Comparison of ENCODE assay signal across 25 mouse cellular contexts in genomic region chr1:192986481-192986880, GRCm38 (mm10). TPM values are rescaled to one million over a fixed set of nuclear protein-coding genes. Genes with fewer than 3 reads are reported as not detected.
DNase-seq lines count a peak whose midpoint lies in the region; ATAC-seq and TF ChIP-seq lines count a peak whose summit lies in the region.
"Had no signal": no experiment of that assay in that cellular context is flagged by ENCODE, and none has a peak within 500 bp of the region (broad histone marks: within the 10 kb centered on the region; RNA-seq: fewer than 3 reads in every experiment).

No protein-coding gene starts in this region.

- H3K36me3 ChIP-seq in liver, postnatal 0 days (replicated peaks; ENCODE audit: insufficient read depth, low read length), result no peaks in the 10 kb centered on the region
- peaks cover 5% of the 10 kb centered on the region for H3K36me3 ChIP-seq in liver, embryonic 12.5 days
- H3K36me3 ChIP-seq in midbrain, embryonic 11.5 days (ENCODE audit: control insufficient read depth, insufficient read depth, low read length), result no peaks in the 10 kb centered on the region
- H3K36me3 ChIP-seq in midbrain, embryonic 16.5 days (ENCODE audit: control insufficient read depth, insufficient read depth, low read length), result no peaks in the 10 kb centered on the region
- H3K36me3 ChIP-seq in MEL (ENCODE audit: control insufficient read depth in 1 of 2, insufficient read depth in 2 of 2, low read length in 2 of 2), result peaks cover 0 to 28% of the 10 kb centered on the region in 2 experiments; a peak in 2 of 4 replicates
- H3K36me3 ChIP-seq: G1E had no signal

- H3K27me3 ChIP-seq in liver, postnatal 0 days (ENCODE audit: insufficient read depth, low read length), result no peaks in the 10 kb centered on the region
- no peaks in the 10 kb centered on the region for H3K27me3 ChIP-seq in liver, embryonic 12.5 days (replicated peaks)
- H3K27me3 ChIP-seq in midbrain, embryonic 11.5 days (ENCODE audit: control insufficient read depth, insufficient read depth, low read length), result no peaks in the 10 kb centered on the region
- H3K27me3 ChIP-seq in midbrain, embryonic 16.5 days (ENCODE audit: control insufficient read depth, insufficient read depth, low read depth, low read length), result no peaks in the 10 kb centered on the region
- H3K27me3 ChIP-seq in MEL (ENCODE audit: control insufficient read depth in 1 of 2, insufficient read depth in 2 of 2, low read length in 2 of 2), result no peaks in the 10 kb centered on the region
- H3K27me3 ChIP-seq: CH12.LX, Patski had no signal

- no peak for TF ChIP-seq POLR2A in MEL (IDR thresholded peaks at IDR 0.05; ENCODE audit: control insufficient read depth in 1 of 2, insufficient read depth in 1 of 2, low read depth in 1 of 2, low read length in 2 of 2, poor library complexity in 1 of 2)

- H3K4me1 ChIP-seq in liver, postnatal 0 days (ENCODE audit: insufficient read depth), result 0 out of 2 replicates have a peak, but pooled peaks cover 3% of the 10 kb centered on the region
- H3K4me1 ChIP-seq in liver, embryonic 12.5 days, result peaks cover 36% of the 10 kb centered on the region
- H3K4me1 ChIP-seq in midbrain, embryonic 11.5 days (ENCODE audit: control insufficient read depth, insufficient read depth, low read length), result no peaks in the 10 kb centered on the region
- no peaks in the 10 kb centered on the region for H3K4me1 ChIP-seq in midbrain, embryonic 16.5 days (ENCODE audit: control insufficient read depth, insufficient read depth, low read length)
- peaks cover 12 to 24% of the 10 kb centered on the region in 2 experiments for H3K4me1 ChIP-seq in MEL (ENCODE audit: control insufficient read depth in 1 of 2, insufficient read depth in 2 of 2, low read length in 2 of 2)

- H3K9ac ChIP-seq in liver, postnatal 0 days (replicated peaks), result no peak overlapping the region
- H3K9ac ChIP-seq in liver, embryonic 12.5 days, result no peak overlapping the region
- H3K9ac ChIP-seq in midbrain, embryonic 11.5 days (ENCODE audit: low read length), result no peak overlapping the region
- no peak overlapping the region for H3K9ac ChIP-seq in midbrain, embryonic 16.5 days (ENCODE audit: low read depth, low read length)
- H3K9ac ChIP-seq in MEL (ENCODE audit: control insufficient read depth, low read depth, low read length, poor library complexity, severe bottlenecking), result peak overlapping the region; percentile 14; the same call in 1 of the 2 replicates

- intact Hi-C loops in gastrocnemius, postnatal 36 days (cut with DNase I), result no loop called here

- no peaks in the 10 kb centered on the region for H3K9me3 ChIP-seq in liver, postnatal 0 days (ENCODE audit: low read length)
- no peaks in the 10 kb centered on the region for H3K9me3 ChIP-seq in liver, embryonic 12.5 days (replicated peaks)
- no peaks in the 10 kb centered on the region for H3K9me3 ChIP-seq in midbrain, embryonic 11.5 days (ENCODE audit: control insufficient read depth, low read length)
- no peaks in the 10 kb centered on the region for H3K9me3 ChIP-seq in midbrain, embryonic 16.5 days (replicated peaks; ENCODE audit: control insufficient read depth, low read length, poor library complexity, severe bottlenecking)
- H3K9me3 ChIP-seq in MEL (replicated peaks; ENCODE audit: insufficient read depth, low read length), result no peaks in the 10 kb centered on the region
- H3K9me3 ChIP-seq: G1E had no signal

- no peak for ATAC-seq in liver, postnatal 0 days
- ATAC-seq in liver, embryonic 12.5 days, result no peak
- ATAC-seq in midbrain, embryonic 11.5 days (ENCODE audit: low FRiP score), result no peak
- no peak for ATAC-seq in midbrain, embryonic 16.5 days
- ATAC-seq: activated CD4-positive, CD25-positive, alpha-beta regulatory T cell, adult 4 months; CD4-positive, CD25-positive, alpha-beta regulatory T cell, adult 4 months; Patski had no signal

- TF ChIP-seq EP300 in liver, postnatal 0 days (IDR thresholded peaks at IDR 0.05; ENCODE audit: low read depth), result peak; percentile 32; the same call in 1 of the 2 replicates
- peak; percentile 90 to 92 for TF ChIP-seq EP300 in MEL (IDR thresholded peaks at IDR 0.05; ENCODE audit: low read depth in 1 of 2, low read length in 2 of 2)

- TF ChIP-seq CTCF in liver, postnatal 0 days (IDR thresholded peaks at IDR 0.05; ENCODE audit: low read depth), result no peak
- TF ChIP-seq CTCF in MEL (IDR thresholded peaks at IDR 0.05 in 2 of 3, conservative IDR thresholded peaks at IDR 0.05 in 1 of 3; ENCODE audit: control insufficient read depth in 1 of 3, insufficient read depth in 1 of 3, low read depth in 2 of 3, low read length in 3 of 3, poor library complexity in 1 of 3, severe bottlenecking in 1 of 3), result no peak

- TF ChIP-seq RAD21 in MEL (IDR thresholded peaks at IDR 0.05; ENCODE audit: low read depth, low read length), result no peak

- WGBS in liver, postnatal 0 days (ENCODE audit: insufficient replicate concordance), result 50% methylated on average over 3 of the region's 3 CpGs
- WGBS in liver, embryonic 12.5 days (ENCODE audit: insufficient replicate concordance), result 34% methylated on average over 3 of the region's 3 CpGs
- WGBS in midbrain, embryonic 11.5 days, result 90% methylated on average over 3 of the region's 3 CpGs
- WGBS in midbrain, embryonic 16.5 days, result 91% methylated on average over 3 of the region's 3 CpGs

- no peak overlapping the region for H3K4me3 ChIP-seq in liver, postnatal 0 days (ENCODE audit: low read depth, low read length)
- no peak overlapping the region for H3K4me3 ChIP-seq in liver, embryonic 12.5 days
- no peak overlapping the region for H3K4me3 ChIP-seq in midbrain, embryonic 11.5 days (ENCODE audit: low read depth, low read length)
- H3K4me3 ChIP-seq in midbrain, embryonic 16.5 days (ENCODE audit: low read depth, low read length), result no peak overlapping the region
- H3K4me3 ChIP-seq in MEL (ENCODE audit: control insufficient read depth in 1 of 2, insufficient read depth in 1 of 2, low read depth in 2 of 2, low read length in 2 of 2), result no peak overlapping the region

- no peak for DNase-seq in liver, postnatal 0 days
- peak; percentile 62 for DNase-seq in midbrain, embryonic 11.5 days (ENCODE audit: low spot score, missing footprints)
- peak; percentile 77 for DNase-seq in MEL (ENCODE audit: low read depth, low spot score)
- peak; percentile 44 for DNase-seq in MEL-GATA-1-ER (ENCODE audit: extremely low read depth, low read depth)
- no peak for DNase-seq in heart, postnatal 4 days
- no peak for DNase-seq in gastrocnemius, postnatal 36 days
- DNase-seq: adrenal gland, adult 2 months; adrenal gland, adult 8-10 months; adrenal gland, postnatal 10 days; adrenal gland, postnatal 14 days; adrenal gland, postnatal 25 days; adrenal gland, postnatal 36 days; B cell, adult 2 months; cerebellum, adult 11 months; cerebellum, adult 11-12 months; cerebellum, adult 18-20 months; cerebellum, adult 2 months had no signal

- H3K79me2 ChIP-seq in MEL (ENCODE audit: control insufficient read depth, insufficient read depth, low read length, poor library complexity), result no peaks in the 10 kb centered on the region

- no peak overlapping the region for H3K4me2 ChIP-seq in liver, postnatal 0 days (ENCODE audit: low read depth, low read length)
- H3K4me2 ChIP-seq in liver, embryonic 12.5 days, result no peak overlapping the region
- H3K4me2 ChIP-seq in midbrain, embryonic 11.5 days, result no peak overlapping the region
- no peak overlapping the region for H3K4me2 ChIP-seq in midbrain, embryonic 16.5 days (ENCODE audit: low read length)

- H3K27ac ChIP-seq in liver, postnatal 0 days (ENCODE audit: low read depth), result no peak overlapping the region
- no peak overlapping the region for H3K27ac ChIP-seq in liver, embryonic 12.5 days
- no peak overlapping the region for H3K27ac ChIP-seq in midbrain, embryonic 11.5 days (ENCODE audit: low read depth, low read length)
- no peak overlapping the region for H3K27ac ChIP-seq in midbrain, embryonic 16.5 days (ENCODE audit: low read length)
- peak overlapping the region; percentile 87 for H3K27ac ChIP-seq in MEL (ENCODE audit: control insufficient read depth, low read depth, low read length)

TF ChIP-seq in MEL, 35 proteins besides CTCF, POLR2A, EP300 and RAD21:
- peak; percentile 68 for TF ChIP-seq SIN3A (IDR thresholded peaks at IDR 0.05; ENCODE audit: low read length)
- TF ChIP-seq CHD1 (IDR thresholded peaks at IDR 0.05; ENCODE audit: low read depth, low read length), result 0 out of 2 replicates have a peak, but pooled peaks have one; percentile 30
- TF ChIP-seq TCF12 (IDR thresholded peaks at IDR 0.05; ENCODE audit: low read depth, low read length), result peak; percentile 88
- TF ChIP-seq RCOR1 (IDR thresholded peaks at IDR 0.05; ENCODE audit: low read depth, low read length), result peak; percentile 89
- TF ChIP-seq ZC3H11A (IDR thresholded peaks at IDR 0.05; ENCODE audit: low read depth, low read length), result no peak
- peak; percentile 40; the same call in 1 of the 2 replicates for TF ChIP-seq BHLHE40 (IDR thresholded peaks at IDR 0.05; ENCODE audit: borderline replicate concordance, low read depth, low read length)
- 0 out of 2 replicates have a peak, but pooled peaks have one; percentile 39 for TF ChIP-seq ELF1 (IDR thresholded peaks at IDR 0.05; ENCODE audit: low read depth, low read length)
- no peak for TF ChIP-seq TBP (IDR thresholded peaks at IDR 0.05; ENCODE audit: low read depth, low read length)
- 0 out of 2 replicates have a peak, but pooled peaks have one; percentile 53 for TF ChIP-seq MYB (IDR thresholded peaks at IDR 0.05; ENCODE audit: low read depth, low read length)
- TF ChIP-seq ETS1 (IDR thresholded peaks at IDR 0.05; ENCODE audit: low read depth, low read length), result peak; percentile 85
- TF ChIP-seq GATA1 (IDR thresholded peaks at IDR 0.05; ENCODE audit: low read depth, low read length), result peak; percentile 91
TF ChIP-seq in MEL: peak in this region for 9.

RNA-seq across cellular contexts. Expression of gene Syt14, which starts 49.1 kb away (rescaled TPM):
- polyA plus RNA-seq in liver, postnatal 0 days (2015; fragmentation: Nextera tagmentation; extraction: Ambion mirVana), result 1.6 and 1.8 TPM in 2 replicates
- 5.5 and 6.0 TPM in 2 replicates for polyA plus RNA-seq in liver, embryonic 12.5 days (2016; fragmentation: Nextera tagmentation; extraction: Ambion mirVana)
- polyA plus RNA-seq in midbrain, embryonic 11.5 days (2014; fragmentation: Nextera tagmentation; extraction: Ambion mirVana), result 6.3 and 6.4 TPM in 2 replicates
- polyA plus RNA-seq in midbrain, embryonic 16.5 days (2015; fragmentation: Nextera tagmentation; extraction: Ambion mirVana), result 6.9 and 8.2 TPM in 2 replicates
- total RNA-seq in MEL (2012; rRNA removed), result 1.3 and 1.8 TPM in 2 replicates
- polyA plus RNA-seq in MEL (2012; ENCODE audit: insufficient read depth in 1 of 2, insufficient read length in 2 of 2, low read depth in 1 of 2, low replicate concordance in 2 of 2, missing spikeins in 1 of 2), result 1 to 10 TPM in 1 of 2 experiments, not detected in 1; 2.4 TPM
- total RNA-seq in heart, postnatal 4 days (2021), result under 1 TPM; 0.29 TPM
- under 1 TPM; 0.05 to 0.15 TPM for total RNA-seq in gastrocnemius, postnatal 36 days (2021)
- total RNA-seq: CH12.LX had no signal
- polyA plus RNA-seq: C2C12, G1E had no signal

Comparison
In these comparisons a context has a peak if more than half of its experiments do, and no peak if none do; other contexts are left out.
1. DNase-seq: peak in midbrain, embryonic 11.5 days (single experiment), MEL (single experiment) and MEL-GATA-1-ER (single experiment); none in liver, postnatal 0 days (single experiment), heart, postnatal 4 days (single experiment) and gastrocnemius, postnatal 36 days (0 of 2).